Mouse (Mus musculus): ENCODE data around the gene Slc13a4. TPM values are rescaled to one million over a fixed set of nuclear protein-coding genes. Genes with fewer than 3 reads are reported as not detected.

Slc13a4 gene
- polyA plus RNA-seq, 1 experiment = 0.07 TPM

DNA sequence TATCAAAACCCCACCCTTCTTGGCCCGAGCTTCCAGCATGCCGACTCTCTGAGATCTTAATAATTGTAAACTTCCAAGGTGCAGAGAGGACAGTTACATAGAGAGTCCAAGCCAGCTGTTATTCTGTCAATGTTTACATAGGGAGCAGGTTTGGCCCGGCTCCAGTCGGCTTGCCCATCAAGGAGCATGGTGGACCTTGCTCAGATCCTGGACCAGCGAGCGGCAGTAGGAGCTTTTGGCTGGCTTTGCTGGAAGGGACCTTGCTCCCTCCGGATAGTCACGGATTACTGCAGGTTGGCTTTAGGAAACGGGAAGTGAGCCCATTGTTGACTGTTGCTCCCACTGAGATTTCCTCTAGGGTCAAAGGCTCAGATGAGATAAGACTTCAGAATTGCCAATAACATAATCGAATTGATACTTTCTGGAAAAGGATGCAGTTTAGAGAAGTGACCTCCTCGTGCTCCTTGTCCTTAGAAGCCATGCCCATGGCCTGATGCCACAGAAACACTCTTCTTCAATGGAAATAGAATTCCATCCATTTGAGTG, 4.5 kb downstream of the Slc13a4 start:
- H3K79me3 ChIP-seq (ENCODE audit: low read depth) = no peaks in the 10 kb centered on the region
- H3K36me3 ChIP-seq (ENCODE audit: control insufficient read depth, insufficient read depth) = no peaks in the 10 kb centered on the region
- no peaks in the 10 kb centered on the region for H3K27me3 ChIP-seq (ENCODE audit: control insufficient read depth, insufficient read depth, insufficient read length)
- no peak overlapping the region for H3K4me3 ChIP-seq (ENCODE audit: insufficient read depth, poor library complexity, severe bottlenecking)
- no peak overlapping the region for H3ac ChIP-seq (ENCODE audit: control insufficient read depth, insufficient read length, low read depth)
- TF ChIP-seq FOSL1 (IDR thresholded peaks at IDR 0.05; ENCODE audit: insufficient read depth, low read length, poor library complexity, severe bottlenecking) (no peak), MYOG (IDR thresholded peaks at IDR 0.05; ENCODE audit: control insufficient read depth, extremely low read depth, insufficient read length) (no peak), CEBPB (IDR thresholded peaks at IDR 0.05; ENCODE audit: low read depth) (no peak), MAX (IDR thresholded peaks at IDR 0.05) (no peak), USF1 (IDR thresholded peaks at IDR 0.05; ENCODE audit: low read depth) (no peak), MYOD1 (IDR thresholded peaks at IDR 0.05; ENCODE audit: control insufficient read depth, insufficient read length, low read depth) (no peak), CTCF (IDR thresholded peaks at IDR 0.05; ENCODE audit: control insufficient read depth, insufficient read depth, insufficient read length) (no peak)
- no peaks in the 10 kb centered on the region for H3K79me2 ChIP-seq (ENCODE audit: control insufficient read depth, insufficient read depth)

DNA sequence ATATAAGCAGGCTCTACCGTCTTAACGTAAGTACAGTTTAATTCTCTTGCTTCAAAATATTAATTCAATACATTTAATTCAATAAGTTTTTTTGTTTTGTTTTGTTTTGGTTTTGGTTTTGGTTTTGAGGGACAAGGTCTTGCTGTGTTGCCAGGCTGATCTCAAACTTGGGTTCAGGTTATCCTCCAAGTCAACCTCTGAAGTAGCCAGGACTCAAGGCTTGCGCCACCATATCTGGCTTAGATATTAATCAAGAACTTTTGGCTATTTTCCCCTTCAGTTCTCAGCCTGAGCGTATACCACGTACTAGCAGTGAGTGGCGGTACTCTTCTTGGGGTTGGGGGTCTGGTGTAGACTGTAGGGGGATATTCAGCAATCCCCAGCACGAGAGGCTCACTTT, 5.3 kb downstream of the Slc13a4 start:
- H3K79me3 ChIP-seq (ENCODE audit: low read depth) = no peaks in the 10 kb centered on the region
- no peak overlapping the region for H3K4me3 ChIP-seq (ENCODE audit: insufficient read depth, poor library complexity, severe bottlenecking)
- H3K36me3 ChIP-seq (ENCODE audit: control insufficient read depth, insufficient read depth) = no peaks in the 10 kb centered on the region
- TF ChIP-seq USF1 (IDR thresholded peaks at IDR 0.05; ENCODE audit: low read depth) (no peak), CEBPB (IDR thresholded peaks at IDR 0.05; ENCODE audit: low read depth) (no peak), MYOG (IDR thresholded peaks at IDR 0.05; ENCODE audit: control insufficient read depth, extremely low read depth, insufficient read length) (no peak), CTCF (IDR thresholded peaks at IDR 0.05; ENCODE audit: control insufficient read depth, insufficient read depth, insufficient read length) (no peak), MAX (IDR thresholded peaks at IDR 0.05) (no peak), FOSL1 (IDR thresholded peaks at IDR 0.05; ENCODE audit: insufficient read depth, low read length, poor library complexity, severe bottlenecking) (no peak), MYOD1 (IDR thresholded peaks at IDR 0.05; ENCODE audit: control insufficient read depth, insufficient read length, low read depth) (no peak)
- no peak overlapping the region for H3ac ChIP-seq (ENCODE audit: control insufficient read depth, insufficient read length, low read depth)
- H3K27me3 ChIP-seq (ENCODE audit: control insufficient read depth, insufficient read depth, insufficient read length) = no peaks in the 10 kb centered on the region
- no peaks in the 10 kb centered on the region for H3K79me2 ChIP-seq (ENCODE audit: control insufficient read depth, insufficient read depth)

DNA sequence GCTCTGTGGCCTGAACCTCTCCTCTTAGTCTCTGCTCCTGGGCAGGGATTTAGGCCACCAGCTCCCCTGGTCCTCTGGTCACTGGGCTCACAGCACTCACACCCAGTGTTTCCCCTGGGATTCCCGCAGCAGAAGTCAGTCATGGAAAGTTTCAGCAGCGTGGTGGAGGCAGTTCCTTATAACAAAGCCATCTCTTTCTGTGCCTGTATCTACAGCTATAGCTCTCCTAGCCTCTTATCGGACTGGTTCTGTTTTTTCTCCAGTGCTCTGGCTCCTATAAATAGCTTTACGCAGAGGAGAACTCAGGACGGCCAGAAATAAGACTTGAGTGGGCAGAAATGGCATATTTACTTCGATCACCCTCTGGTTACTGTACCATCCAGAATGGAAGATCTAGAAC, 9.6 kb downstream of the Slc13a4 start:
- Histone ChIP-seq H3K79me2 (ENCODE audit: control insufficient read depth, insufficient read depth) (no peaks in the 10 kb centered on the region), H3K4me3 (ENCODE audit: insufficient read depth, poor library complexity, severe bottlenecking) (no peak overlapping the region), H3K36me3 (ENCODE audit: control insufficient read depth, insufficient read depth) (no peaks in the 10 kb centered on the region), H3K27me3 (ENCODE audit: control insufficient read depth, insufficient read depth, insufficient read length) (no peaks in the 10 kb centered on the region), H3ac (ENCODE audit: control insufficient read depth, insufficient read length, low read depth) (no peak overlapping the region), H3K79me3 (ENCODE audit: low read depth) (no peaks in the 10 kb centered on the region)
- no peak for TF ChIP-seq USF1 (IDR thresholded peaks at IDR 0.05; ENCODE audit: low read depth)

DNA sequence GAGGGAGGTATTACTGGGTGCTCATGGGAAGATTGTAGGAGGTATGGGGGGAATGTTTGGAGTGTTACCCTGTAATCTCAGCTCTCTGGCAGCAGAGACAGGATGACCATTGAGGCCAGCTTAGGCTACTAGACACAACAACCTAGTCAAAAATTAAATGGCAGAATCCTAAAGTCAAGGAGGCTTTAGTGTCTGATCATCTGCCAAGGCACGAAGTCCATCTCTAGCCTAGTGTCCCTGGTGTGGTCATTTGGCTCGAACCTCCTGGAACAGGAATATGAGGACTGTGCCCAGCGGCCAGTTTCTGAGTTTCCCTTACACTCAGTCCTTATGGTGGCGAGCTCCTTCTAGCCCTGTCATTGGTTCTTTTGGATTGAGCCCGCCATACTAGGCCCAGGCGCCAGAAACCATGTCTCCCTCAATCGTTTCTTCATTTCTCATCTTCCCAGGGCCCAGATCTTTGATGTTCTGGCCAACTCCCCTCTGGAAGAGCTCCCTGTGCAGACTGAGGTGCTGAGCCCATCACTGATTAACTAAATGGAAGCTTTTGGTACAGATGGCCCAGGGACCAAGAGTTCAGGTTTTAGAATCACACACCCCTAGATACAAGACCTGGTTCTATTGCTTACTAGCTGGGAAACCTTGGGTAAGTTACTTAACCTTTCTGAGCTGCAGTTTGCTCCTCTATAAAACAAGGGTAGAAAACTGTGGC, 10.3 kb downstream of the Slc13a4 start:
- H3K36me3 ChIP-seq (ENCODE audit: control insufficient read depth, insufficient read depth) = no peaks in the 10 kb centered on the region
- no peak overlapping the region for H3K4me3 ChIP-seq (ENCODE audit: insufficient read depth, poor library complexity, severe bottlenecking)
- no peaks in the 10 kb centered on the region for H3K79me2 ChIP-seq (ENCODE audit: control insufficient read depth, insufficient read depth)
- no peaks in the 10 kb centered on the region for H3K27me3 ChIP-seq (ENCODE audit: control insufficient read depth, insufficient read depth, insufficient read length)
- TF ChIP-seq USF1 (IDR thresholded peaks at IDR 0.05; ENCODE audit: low read depth) (no peak), CEBPB (IDR thresholded peaks at IDR 0.05; ENCODE audit: low read depth) (no peak), MYOD1 (IDR thresholded peaks at IDR 0.05; ENCODE audit: control insufficient read depth, insufficient read length, low read depth) (no peak), CTCF (IDR thresholded peaks at IDR 0.05; ENCODE audit: control insufficient read depth, insufficient read depth, insufficient read length) (no peak), MYOG (IDR thresholded peaks at IDR 0.05; ENCODE audit: control insufficient read depth, extremely low read depth, insufficient read length) (no peak), FOSL1 (IDR thresholded peaks at IDR 0.05; ENCODE audit: insufficient read depth, low read length, poor library complexity, severe bottlenecking) (no peak)
- no peaks in the 10 kb centered on the region for H3K79me3 ChIP-seq (ENCODE audit: low read depth)
- H3ac ChIP-seq (ENCODE audit: control insufficient read depth, insufficient read length, low read depth) = no peak overlapping the region

DNA sequence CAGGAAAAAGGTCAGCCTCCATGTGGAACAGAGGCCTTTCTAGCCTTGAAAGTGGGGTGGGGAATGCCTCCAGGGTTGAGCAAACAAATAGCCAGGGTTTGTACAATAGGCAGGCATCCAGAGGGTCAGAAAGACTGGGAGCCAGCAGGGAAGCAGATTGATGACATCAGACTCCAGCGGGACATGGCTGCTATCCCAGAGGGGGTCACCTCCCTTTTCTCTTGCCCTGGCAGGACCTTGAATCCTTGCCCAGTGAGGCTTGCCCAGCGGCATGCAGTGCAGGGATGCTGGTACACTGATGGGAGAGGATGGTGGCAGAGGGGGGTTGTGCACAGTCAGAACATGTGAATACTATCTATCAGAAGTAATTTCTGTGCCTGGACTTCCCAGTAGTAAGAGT, 10.9 kb downstream of the Slc13a4 start:
- Histone ChIP-seq H3K27me3 (ENCODE audit: control insufficient read depth, insufficient read depth, insufficient read length) (no peaks in the 10 kb centered on the region), H3K4me3 (ENCODE audit: insufficient read depth, poor library complexity, severe bottlenecking) (no peak overlapping the region), H3K79me2 (ENCODE audit: control insufficient read depth, insufficient read depth) (no peaks in the 10 kb centered on the region), H3K36me3 (ENCODE audit: control insufficient read depth, insufficient read depth) (no peaks in the 10 kb centered on the region), H3ac (ENCODE audit: control insufficient read depth, insufficient read length, low read depth) (no peak overlapping the region), H3K79me3 (ENCODE audit: low read depth) (no peaks in the 10 kb centered on the region)
- no peak for TF ChIP-seq MAX (IDR thresholded peaks at IDR 0.05)

DNA sequence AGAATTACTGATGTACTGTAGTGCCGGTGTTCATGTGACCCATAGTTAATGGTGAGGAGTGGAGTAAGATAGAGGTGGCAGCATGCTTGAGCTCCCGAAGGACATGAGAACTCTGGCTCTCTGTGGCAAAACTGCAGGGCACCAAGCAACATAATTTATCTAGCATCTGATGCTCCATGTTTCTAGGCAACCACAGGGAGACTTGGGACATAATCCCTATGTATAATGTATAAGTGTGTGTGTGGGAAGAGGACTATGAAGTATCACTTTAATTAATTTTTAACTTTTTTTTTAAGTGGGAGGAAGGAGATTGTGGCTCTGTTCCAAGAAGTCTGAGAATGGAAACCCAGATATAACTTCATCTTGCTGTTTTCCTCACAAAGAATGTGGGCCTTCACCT, 13.0 kb downstream of the Slc13a4 start:
- Histone ChIP-seq H3K36me3 (ENCODE audit: control insufficient read depth, insufficient read depth) (no peaks in the 10 kb centered on the region), H3K79me2 (ENCODE audit: control insufficient read depth, insufficient read depth) (no peaks in the 10 kb centered on the region)

More for the DNA sequence above, 13.0 kb downstream of the Slc13a4 start:
- Histone ChIP-seq H3K4me3 (ENCODE audit: insufficient read depth, poor library complexity, severe bottlenecking) (no peak overlapping the region), H3K79me3 (ENCODE audit: low read depth) (no peaks in the 10 kb centered on the region), H3ac (ENCODE audit: control insufficient read depth, insufficient read length, low read depth) (no peak overlapping the region), H3K27me3 (ENCODE audit: control insufficient read depth, insufficient read depth, insufficient read length) (no peaks in the 10 kb centered on the region)
- TF ChIP-seq MYOD1 (IDR thresholded peaks at IDR 0.05; ENCODE audit: control insufficient read depth, insufficient read length, low read depth) (no peak), CTCF (IDR thresholded peaks at IDR 0.05; ENCODE audit: control insufficient read depth, insufficient read depth, insufficient read length) (no peak), USF1 (IDR thresholded peaks at IDR 0.05; ENCODE audit: low read depth) (no peak), MYOG (IDR thresholded peaks at IDR 0.05; ENCODE audit: control insufficient read depth, extremely low read depth, insufficient read length) (no peak), CEBPB (IDR thresholded peaks at IDR 0.05; ENCODE audit: low read depth) (no peak), MAX (IDR thresholded peaks at IDR 0.05) (no peak), FOSL1 (IDR thresholded peaks at IDR 0.05; ENCODE audit: insufficient read depth, low read length, poor library complexity, severe bottlenecking) (no peak)

Data from C2C12 (cell line).